Mouse (Mus musculus) CH12.LX (cell line): ENCODE results near the gene Phf7. TPM values are rescaled to one million over a fixed set of nuclear protein-coding genes. Genes with fewer than 3 reads are reported as not detected.

Experiments
- DNase-seq: peaks from one replicate; pipeline ENCODE4 v3.0.0-alpha.2; 2013; ENCODE audit errors: extremely low read depth
- H3K27ac ChIP-seq: 2 replicates; pipeline ENCODE4 v1.5.1; 2012; ENCODE audit warnings: low read depth, mild to moderate bottlenecking, control low read depth, moderate library complexity; ENCODE audit not compliant: insufficient read depth
- H3K27me3 ChIP-seq: replicated peaks from 2 replicates; pipeline ENCODE3; 2012; ENCODE audit warnings: inconsistent platforms
- H3K36me3 ChIP-seq, 2 experiments: replicated peaks in 1 of 2; 2 replicates each; pipeline versions ENCODE3 to v1.6.1; 2012; ENCODE audit warnings: inconsistent platforms in 1 of 2, low read length in 1 of 2, mild to moderate bottlenecking in 1 of 2, mixed read lengths in 1 of 2, moderate library complexity in 1 of 2; ENCODE audit not compliant: control insufficient read depth in 1 of 2, insufficient read depth in 1 of 2
- H3K4me1 ChIP-seq, 2 experiments: 2 replicates each; pipeline ENCODE4 v1.6.1; 2012; ENCODE audit warnings: inconsistent platforms in 1 of 2, moderate library complexity in 1 of 2; ENCODE audit not compliant: insufficient read depth in 2 of 2, control insufficient read depth in 1 of 2
- H3K4me2 ChIP-seq: 2 replicates; pipeline ENCODE4 v1.6.1; 2012; ENCODE audit warnings: low read depth, mild to moderate bottlenecking, control low read depth; ENCODE audit not compliant: poor library complexity, insufficient read depth, severe bottlenecking
- H3K4me3 ChIP-seq, 3 experiments: fragments of 150-350 bp in 1 of 3; sonication (generic) in 1 of 3; replicated peaks in 1 of 3; 2 replicates each; pipeline versions ENCODE3 to v1.5.1; 2011 to 2012; ENCODE audit warnings: low read depth in 2 of 3, low read length in 2 of 3, mild to moderate bottlenecking in 2 of 3, moderate library complexity in 2 of 3, control low read depth in 1 of 3, improper control_type of control experiment in 1 of 3, inconsistent platforms in 1 of 3, mixed read lengths in 1 of 3; ENCODE audit not compliant: poor library complexity in 1 of 3
- H3K79me2 ChIP-seq: replicated peaks from 2 replicates; pipeline ENCODE4 v1.6.1; 2012; ENCODE audit warnings: mild to moderate bottlenecking, moderate library complexity; ENCODE audit not compliant: control insufficient read depth, poor library complexity, insufficient read depth, severe bottlenecking; ENCODE audit errors: extremely low read depth
- H3K9ac ChIP-seq: 2 replicates; pipeline ENCODE4 v1.6.1; 2012; ENCODE audit warnings: low read depth, mild to moderate bottlenecking, control low read depth, moderate library complexity; ENCODE audit not compliant: insufficient read depth
- H3K9me3 ChIP-seq: replicated peaks from 2 replicates; pipeline ENCODE3; 2012; ENCODE audit warnings: low read length, inconsistent platforms, mixed read lengths
- CHD1 ChIP-seq: IDR thresholded peaks from 2 replicates; pipeline ENCODE4 v1.6.1; 2012; ENCODE audit warnings: low read depth, low read length, improper control_type of control experiment, inconsistent platforms
- CHD2 ChIP-seq: IDR thresholded peaks from 2 replicates; pipeline ENCODE4 v1.6.1; 2011; ENCODE audit warnings: low read length, improper control_type of control experiment
- CTCF ChIP-seq, 2 experiments: IDR thresholded peaks in 1 of 2; conservative IDR thresholded peaks in 1 of 2; 2 replicates each; pipeline ENCODE4 v1.5.1; 2011 to 2012; ENCODE audit warnings: low read depth in 2 of 2, low read length in 2 of 2, improper control_type of control experiment in 1 of 2, inconsistent platforms in 1 of 2, mild to moderate bottlenecking in 1 of 2, moderate library complexity in 1 of 2
- E2F4 ChIP-seq: IDR thresholded peaks from 2 replicates; pipeline ENCODE4 v1.6.1; 2011; ENCODE audit warnings: low read depth, low read length, improper control_type of control experiment; ENCODE audit not compliant: insufficient replicate concordance
- ELF1 ChIP-seq: IDR thresholded peaks from 2 replicates; pipeline ENCODE4 v1.6.1; 2014; ENCODE audit warnings: low read depth, mild to moderate bottlenecking, inconsistent platforms, low read length, improper control_type of control experiment
- EP300 ChIP-seq: IDR thresholded peaks from 2 replicates; pipeline ENCODE4 v1.6.1; 2011; ENCODE audit warnings: low read length, improper control_type of control experiment
- HCFC1 ChIP-seq: IDR thresholded peaks from 2 replicates; pipeline ENCODE4 v1.6.1; 2012; ENCODE audit warnings: low read depth, mild to moderate bottlenecking, inconsistent platforms, low read length, improper control_type of control experiment
- JUN ChIP-seq: IDR thresholded peaks from 2 replicates; pipeline ENCODE4 v1.6.1; 2011; ENCODE audit warnings: low read depth, mild to moderate bottlenecking, low read length, improper control_type of control experiment, moderate library complexity; ENCODE audit not compliant: insufficient read depth
- KAT2A ChIP-seq: IDR thresholded peaks from 2 replicates; pipeline ENCODE4 v1.6.1; 2012; ENCODE audit warnings: low read length, improper control_type of control experiment, inconsistent platforms; ENCODE audit not compliant: insufficient replicate concordance
- MAZ ChIP-seq: IDR thresholded peaks from 2 replicates; pipeline ENCODE4 v1.6.1; 2012; ENCODE audit warnings: low read depth, mild to moderate bottlenecking, inconsistent platforms, low read length, improper control_type of control experiment, moderate library complexity
- MXI1 ChIP-seq: IDR thresholded peaks from 2 replicates; pipeline ENCODE4 v1.6.1; 2011; ENCODE audit warnings: mild to moderate bottlenecking, low read depth, low read length, improper control_type of control experiment
- NRF1 ChIP-seq: IDR thresholded peaks from 2 replicates; pipeline ENCODE4 v1.6.1; 2014; ENCODE audit warnings: low read depth, mild to moderate bottlenecking, inconsistent platforms, low read length, improper control_type of control experiment, moderate library complexity
- POLR2A ChIP-seq: IDR thresholded peaks from 2 replicates; pipeline ENCODE4 v1.6.1; 2011; ENCODE audit warnings: low read depth, mild to moderate bottlenecking, improper control_type of control experiment, low read length
- POLR2AphosphoS2 ChIP-seq: IDR thresholded peaks from 2 replicates; pipeline ENCODE4 v1.6.1; 2011; ENCODE audit warnings: low read depth, low read length, improper control_type of control experiment
- RAD21 ChIP-seq: IDR thresholded peaks from 2 replicates; pipeline ENCODE4 v1.6.1; 2011; ENCODE audit warnings: low read depth, mild to moderate bottlenecking, low read length, improper control_type of control experiment, moderate library complexity
- RCOR1 ChIP-seq: conservative IDR thresholded peaks from 2 replicates; pipeline ENCODE4 v1.6.1; 2012; ENCODE audit warnings: low read depth, mild to moderate bottlenecking, inconsistent platforms, low read length, improper control_type of control experiment
- SMC3 ChIP-seq: IDR thresholded peaks from 2 replicates; pipeline ENCODE4 v1.6.1; 2011; ENCODE audit warnings: low read depth, low read length, improper control_type of control experiment
- UBTF ChIP-seq: IDR thresholded peaks from 2 replicates; pipeline ENCODE4 v1.6.1; 2012; ENCODE audit warnings: low read depth, mild to moderate bottlenecking, inconsistent platforms, low read length, improper control_type of control experiment, moderate library complexity
- USF1 ChIP-seq: IDR thresholded peaks from 2 replicates; pipeline ENCODE4 v1.6.1; 2014; ENCODE audit warnings: low read depth, mild to moderate bottlenecking, inconsistent platforms, low read length, improper control_type of control experiment
- ZC3H11A ChIP-seq: IDR thresholded peaks from 2 replicates; pipeline ENCODE4 v1.6.1; 2012; ENCODE audit warnings: low read depth, mild to moderate bottlenecking, inconsistent platforms, low read length, improper control_type of control experiment
- ZMIZ1 ChIP-seq: IDR thresholded peaks from 2 replicates; pipeline ENCODE4 v1.6.1; 2012; ENCODE audit warnings: low read depth, mild to moderate bottlenecking, inconsistent platforms, low read length, improper control_type of control experiment
- dilution Hi-C: fragments of 300-500 bp; cut with MboI; formaldehyde crosslinking; loops from 2 replicates; pipeline ENCODE4 v1.14.3; 2020; ENCODE audit warnings: low sequenced_read_pairs; ENCODE audit not compliant: extremely low pct_unique_long_range_greater_than_20kb, extremely low pct_ligation_motif_present
- in situ Hi-C: fragments of 300-500 bp; cut with MboI; formaldehyde crosslinking; loops from 3 replicates; pipeline ENCODE4 v1.14.3; 2019; ENCODE audit warnings: low sequenced_read_pairs, low pct_ligation_motif_present, low pct_unique_long_range_greater_than_20kb, mixed read lengths
- polyA plus RNA-seq: library from polyadenylated mRNA; unstranded; fragments of >175 nt; gene quantifications from 2 replicates; pipeline ENCODE4 v1.2.1, GENCODE M21; 2012; ENCODE audit warnings: low read depth; ENCODE audit not compliant: insufficient read length
- total RNA-seq, 2 experiments: library from RNA; depleted of rRNA; stranded (reverse); fragments of 300-350 nt in 1 of 2; fragments of >200 nt in 1 of 2; gene quantifications; 2 replicates each; pipeline ENCODE4 v1.2.3; 2012 to 2014

The Phf7 gene
- total and polyA plus RNA-seq, 3 experiments: 10.0 to 13.9 (median 13.5) TPM

DNA sequence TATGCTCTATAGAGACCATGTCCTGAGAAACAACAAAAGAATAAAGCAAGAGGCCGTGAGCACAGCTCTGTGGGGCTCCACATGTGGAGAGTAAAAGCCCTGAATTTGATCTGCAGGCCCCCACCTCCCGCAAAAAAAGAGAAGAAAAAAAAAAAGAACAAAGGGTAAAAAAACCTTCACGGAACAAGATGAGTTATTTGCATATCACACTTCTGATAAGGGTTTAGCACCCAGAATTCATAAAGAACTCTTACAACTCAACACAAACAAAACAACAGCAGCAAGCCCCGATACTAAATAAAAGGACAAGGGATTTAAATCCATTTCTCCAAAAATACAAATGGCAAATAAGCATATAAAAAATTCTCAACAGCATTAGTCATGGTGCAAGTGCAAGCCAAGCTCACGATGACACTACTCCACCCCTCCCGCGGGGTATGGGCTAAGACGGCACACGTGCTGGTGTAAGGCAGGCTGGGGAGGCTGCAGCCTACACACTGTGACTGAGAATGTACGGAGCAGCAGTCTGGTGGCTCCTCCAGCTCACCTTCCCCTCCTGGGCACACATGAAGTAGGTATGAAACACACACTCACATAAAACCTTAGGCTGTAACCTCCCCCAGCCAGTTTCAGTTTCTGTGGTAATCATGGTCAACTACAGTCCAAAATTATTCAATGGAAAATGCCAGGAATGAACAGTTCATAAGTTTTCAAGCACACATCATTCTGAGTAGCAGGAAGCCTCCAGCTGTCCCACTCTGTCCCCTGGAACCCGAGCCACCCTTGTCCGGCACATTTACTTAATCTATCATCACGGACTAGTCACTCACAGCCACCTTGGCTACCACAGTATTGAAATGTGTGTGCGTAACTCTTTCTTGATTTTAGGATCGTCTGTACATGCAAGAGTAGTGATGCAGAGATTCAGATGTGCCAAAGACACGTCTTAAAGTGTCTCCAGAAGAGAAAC, 53.3 kb downstream of the Phf7 start (continued):
- no peak for TF ChIP-seq ELF1
- no peak for TF ChIP-seq CHD2
- TF ChIP-seq POLR2A: peak; percentile 35; the same call in 1 of the 2 replicates
- no peak for TF ChIP-seq JUN
- TF ChIP-seq RCOR1: no peak
- TF ChIP-seq E2F4: no peak
- TF ChIP-seq POLR2AphosphoS2: no peak
- no peak for TF ChIP-seq ZMIZ1
- TF ChIP-seq CHD1: no peak
- TF ChIP-seq USF1: no peak
- no peak for TF ChIP-seq UBTF
- no peak for TF ChIP-seq KAT2A
- TF ChIP-seq ZC3H11A: no peak
- TF ChIP-seq SMC3: no peak
- no peak for TF ChIP-seq EP300
- TF ChIP-seq NRF1: no peak
- peak; percentile 86; the same call in 1 of the 2 replicates for TF ChIP-seq MXI1
- TF ChIP-seq, all 38 proteins: peak for 9

DNA sequence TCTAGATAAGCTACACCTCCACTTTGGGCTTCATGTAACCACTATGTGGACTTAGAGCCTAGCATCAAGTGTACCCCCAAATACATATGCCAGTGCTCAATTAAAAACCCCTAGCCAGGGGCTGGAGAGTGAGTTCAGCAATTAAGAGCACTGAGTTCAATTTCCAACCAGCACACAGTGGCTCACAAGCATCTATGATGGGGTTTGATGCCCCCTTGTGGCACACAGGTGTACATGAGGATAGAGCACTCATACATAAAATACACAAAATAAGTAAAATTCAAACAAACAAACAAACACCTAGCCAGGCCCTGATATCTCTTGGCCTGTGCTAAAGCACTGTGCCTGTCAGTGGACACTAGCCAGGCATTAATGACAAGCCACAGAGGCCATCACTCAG, 55.1 kb downstream of the Phf7 start:
- in situ Hi-C loops: no loop called here
- peaks cover 4 to 27% of the 10 kb centered on the region in 2 experiments; a peak in 3 of 4 replicates for H3K4me1 ChIP-seq
- no peak overlapping the region for H3K9ac ChIP-seq
- H3K9me3 ChIP-seq: no peaks in the 10 kb centered on the region
- no peak overlapping the region for H3K4me2 ChIP-seq
- H3K4me3 ChIP-seq: no peak overlapping the region
- peak; percentile 46 for DNase-seq
- peaks cover 14% of the 10 kb centered on the region for H3K79me2 ChIP-seq
- TF ChIP-seq ELF1 (no peak), SMC3 (peak; percentile 31), MAZ (no peak), HCFC1 (no peak), CTCF (conservative IDR thresholded peaks at IDR 0.05 in 1 of 2, IDR thresholded peaks at IDR 0.05 in 1 of 2; ENCODE audit: low read depth in 2 of 2, low read length in 2 of 2) (peak; percentile 62 to 68; a peak in 3 of 4 replicates), RAD21 (peak; percentile 57), NRF1 (no peak)
- peaks cover 48 to 90% of the 10 kb centered on the region in 2 experiments for H3K36me3 ChIP-seq
- dilution Hi-C loops: no loop called here
- H3K27ac ChIP-seq: no peak overlapping the region
- no peaks in the 10 kb centered on the region for H3K27me3 ChIP-seq
